Mouse (Mus musculus) heart, postnatal 0 days (tissue): ENCODE data around the gene Asap2. TPM values are rescaled to one million over a fixed set of nuclear protein-coding genes. Genes with fewer than 3 reads are reported as not detected.

Experiments
- ATAC-seq: fragments of 200-750 bp; cut with Nextera tagmentation; 2 replicates; pipeline ENCODE4 v1.8.0; 2017; ENCODE audit warnings: low read depth, moderate number of reproducible peaks, moderate library complexity; ENCODE audit not compliant: insufficient read depth
- DNase-seq: peaks from one replicate; pipeline ENCODE4 v3.0.0-alpha.2; 2016; ENCODE audit warnings: low spot score
- H3K27ac ChIP-seq: fragments of 300-500 bp; sonication (generic); 2 replicates; pipeline ENCODE4 v1.5.1; 2014; ENCODE audit warnings: low read depth, mild to moderate bottlenecking
- H3K27me3 ChIP-seq: fragments of 300-500 bp; sonication (generic); 2 replicates; pipeline ENCODE4 v1.6.1; 2014; ENCODE audit warnings: low read length, mixed read lengths; ENCODE audit not compliant: control insufficient read depth, insufficient read depth
- H3K36me3 ChIP-seq: fragments of 300-500 bp; sonication (generic); replicated peaks from 2 replicates; pipeline ENCODE4 v1.6.1; 2014; ENCODE audit warnings: low read length, mixed read lengths; ENCODE audit not compliant: control insufficient read depth, insufficient read depth
- H3K4me1 ChIP-seq: fragments of 300-500 bp; sonication (generic); 2 replicates; pipeline ENCODE4 v1.6.1; 2014; ENCODE audit warnings: antibody characterized with exemption; ENCODE audit not compliant: control insufficient read depth, insufficient read depth
- H3K4me2 ChIP-seq: fragments of 300-500 bp; sonication (generic); 2 replicates; pipeline ENCODE4 v1.6.1; 2014; ENCODE audit warnings: low read depth, mild to moderate bottlenecking, low read length, moderate library complexity
- H3K4me3 ChIP-seq: fragments of 300-500 bp; sonication (generic); 2 replicates; pipeline ENCODE4 v1.5.1; 2014; ENCODE audit warnings: low read depth, low read length
- H3K9ac ChIP-seq: fragments of 300-500 bp; sonication (generic); replicated peaks from 2 replicates; pipeline ENCODE4 v1.6.1; 2014; ENCODE audit warnings: low read depth, low read length, mixed read lengths
- H3K9me3 ChIP-seq: fragments of 300-500 bp; sonication (generic); replicated peaks from 2 replicates; pipeline ENCODE4 v1.6.1; 2016; ENCODE audit warnings: low read length; ENCODE audit not compliant: control insufficient read depth
- CTCF ChIP-seq: IDR thresholded peaks from 2 replicates; pipeline ENCODE4 v1.5.1; 2016; ENCODE audit warnings: antibody characterized with exemption, control low read depth, low read depth
- EP300 ChIP-seq: IDR thresholded peaks from 2 replicates; pipeline ENCODE4 v1.6.1; 2016; ENCODE audit warnings: antibody characterized with exemption, low read depth
- WGBS: fragments of 180-500 bp; shearing (Covaris S2); extraction: QIAGEN DNeasy Blood & Tissue Kit; methylation state at CpG from one replicate; pipeline ENCODE4 v1.1.7; 2014; 5-methylcytosine and 5-hydroxymethylcytosine counted together
- polyA plus RNA-seq: library from polyadenylated mRNA; unstranded; fragments of >200 nt; fragmentation: Nextera tagmentation; extraction: Ambion mirVana; gene quantifications from 2 replicates; pipeline ENCODE4 v1.2.1, GENCODE M21; 2015
- total RNA-seq: library from RNA; depleted of rRNA; stranded (reverse); fragments of >200 nt; gene quantifications from 2 replicates; pipeline ENCODE4 v1.2.3, GENCODE M21; 2014; ENCODE audit warnings: low replicate concordance

Gene Asap2
- total and polyA plus RNA-seq, 2 experiments from 2014 or later, result 4.1 to 9.6 TPM

- H3K9me3 ChIP-seq, result no peaks in the 10 kb centered on the region
- ATAC-seq (no peak), DNase-seq (no peak)
- no peak overlapping the region for H3K4me3 ChIP-seq
- H3K4me1 ChIP-seq, result peaks cover 23% of the 10 kb centered on the region
- no peak overlapping the region for H3K9ac ChIP-seq
- no peak for TF ChIP-seq CTCF
- no peak for TF ChIP-seq EP300
- WGBS, result 88% methylated on average over 4 of the region's 4 CpGs
- no peak overlapping the region for H3K4me2 ChIP-seq
- no peaks in the 10 kb centered on the region for H3K27me3 ChIP-seq
- H3K36me3 ChIP-seq, result peaks cover 9% of the 10 kb centered on the region; the same call in 1 of the 2 replicates
- H3K27ac ChIP-seq, result no peak overlapping the region
Measured at GRCm38 (mm10) chr12:21223923-21224322, 233.7 kb downstream of the Asap2 start.

- H3K4me2 ChIP-seq, result no peak overlapping the region
- 72% methylated on average over 8 of the region's 8 CpGs for WGBS
Measured at GRCm38 (mm10) chr12:21225358-21225757, 235.1 kb downstream of the Asap2 start.

GRCm38 (mm10) chr12:21226316-21226715, 236.1 kb downstream of the Asap2 start:
- WGBS, result 78% methylated on average over 9 of the region's 9 CpGs
- peaks cover 24% of the 10 kb centered on the region for H3K36me3 ChIP-seq
- no peak for DNase-seq
- H3K9me3 ChIP-seq, result no peaks in the 10 kb centered on the region
- no peaks in the 10 kb centered on the region for H3K27me3 ChIP-seq
- H3K4me3 ChIP-seq, result no peak overlapping the region
- H3K27ac ChIP-seq, result no peak overlapping the region
- TF ChIP-seq CTCF, result no peak
- TF ChIP-seq EP300, result no peak
- H3K4me2 ChIP-seq, result no peak overlapping the region
- H3K4me1 ChIP-seq, result peaks cover 23% of the 10 kb centered on the region
- no peak overlapping the region for H3K9ac ChIP-seq
- no peak for ATAC-seq

More at GRCm38 (mm10) chr12:21225358-21225757, 235.1 kb downstream of the Asap2 start:
- Histone ChIP-seq H3K9ac (no peak overlapping the region), H3K9me3 (no peaks in the 10 kb centered on the region), H3K36me3 (peaks cover 15% of the 10 kb centered on the region; the same call in 1 of the 2 replicates), H3K27ac (no peak overlapping the region), H3K4me3 (no peak overlapping the region), H3K27me3 (no peaks in the 10 kb centered on the region), H3K4me1 (peaks cover 23% of the 10 kb centered on the region)
- TF ChIP-seq CTCF, result no peak
- TF ChIP-seq EP300, result no peak
- DNase-seq, result no peak
- ATAC-seq, result no peak

GRCm38 (mm10) chr12:21227076-21227980, 237.1 kb downstream of the Asap2 start:
- peak; percentile 83 for ATAC-seq
- WGBS, result 11% methylated on average over 6 of the region's 6 CpGs
- peaks cover 34% of the 10 kb centered on the region for H3K36me3 ChIP-seq

GRCm38 (mm10) chr12:21228650-21229049, 238.4 kb downstream of the Asap2 start:
- Histone ChIP-seq H3K9ac (no peak overlapping the region), H3K4me2 (no peak overlapping the region), H3K27me3 (no peaks in the 10 kb centered on the region), H3K36me3 (peaks cover 38% of the 10 kb centered on the region), H3K4me1 (peaks cover 23% of the 10 kb centered on the region), H3K9me3 (no peaks in the 10 kb centered on the region), H3K4me3 (no peak overlapping the region), H3K27ac (no peak overlapping the region)
- WGBS, result 88% methylated on average over 4 of the region's 4 CpGs
- TF ChIP-seq EP300 (no peak), CTCF (no peak)
- ATAC-seq, result no peak
- DNase-seq, result no peak

More at GRCm38 (mm10) chr12:21227076-21227980, 237.1 kb downstream of the Asap2 start:
- H3K27me3 ChIP-seq, result no peaks in the 10 kb centered on the region
- DNase-seq, result peak; percentile 80
- H3K9me3 ChIP-seq, result no peaks in the 10 kb centered on the region
- peaks cover 23% of the 10 kb centered on the region for H3K4me1 ChIP-seq
- TF ChIP-seq EP300 (no peak), CTCF (peak; percentile 48)
- no peak overlapping the region for H3K9ac ChIP-seq
- H3K27ac ChIP-seq, result peak overlapping the region; percentile 68
- no peak overlapping the region for H3K4me2 ChIP-seq
- no peak overlapping the region for H3K4me3 ChIP-seq
